In genomic region chr9:83925688-83926041, GRCm38 (mm10) we compare ENCODE assay signal across 8 mouse cellular contexts. TPM values are rescaled to one million over a fixed set of nuclear protein-coding genes. Genes with fewer than 3 reads are reported as not detected.
DNase-seq lines count a peak whose midpoint lies in the region; ATAC-seq lines count a peak whose summit lies in the region.

No protein-coding gene starts in this region.

- H3K4me1 ChIP-seq in limb, embryonic 12.5 days (replicated peaks): peaks cover 5% of the 10 kb centered on the region
- peaks cover 9% of the 10 kb centered on the region for H3K4me1 ChIP-seq in stomach, embryonic 16.5 days (ENCODE audit: control insufficient read depth, insufficient read depth, low read length)

- H3K9ac ChIP-seq in limb, embryonic 12.5 days (replicated peaks): peak overlapping the region; percentile 71; the same call in 1 of the 2 replicates
- peak overlapping the region; percentile 84 for H3K9ac ChIP-seq in stomach, embryonic 16.5 days (ENCODE audit: low read length)

- WGBS in limb, embryonic 12.5 days: 66% methylated on average over 4 of the region's 4 CpGs
- WGBS in stomach, embryonic 16.5 days: 57% methylated on average over 4 of the region's 4 CpGs

- no peaks in the 10 kb centered on the region for H3K9me3 ChIP-seq in limb, embryonic 12.5 days
- no peaks in the 10 kb centered on the region for H3K9me3 ChIP-seq in stomach, embryonic 16.5 days (replicated peaks; ENCODE audit: control insufficient read depth, low read length)

- no peak for ATAC-seq in limb, embryonic 12.5 days (ENCODE audit: insufficient number of reproducible peaks, insufficient read depth, low FRiP score, low TSS enrichment, low read depth)
- no peak for ATAC-seq in stomach, embryonic 16.5 days (ENCODE audit: insufficient read depth, low FRiP score)

- H3K27ac ChIP-seq in limb, embryonic 12.5 days: no peak overlapping the region
- no peak overlapping the region for H3K27ac ChIP-seq in stomach, embryonic 16.5 days (ENCODE audit: low read length)

- H3K4me2 ChIP-seq in limb, embryonic 12.5 days: peak overlapping the region; percentile 68
- H3K4me2 ChIP-seq in stomach, embryonic 16.5 days (ENCODE audit: low read depth, low read length): peak overlapping the region; percentile 81

- no peaks in the 10 kb centered on the region for H3K27me3 ChIP-seq in limb, embryonic 12.5 days
- no peaks in the 10 kb centered on the region for H3K27me3 ChIP-seq in stomach, embryonic 16.5 days (ENCODE audit: control insufficient read depth, insufficient read depth, low read length)

- peak overlapping the region; percentile 67 for H3K4me3 ChIP-seq in limb, embryonic 12.5 days (replicated peaks)
- H3K4me3 ChIP-seq in stomach, embryonic 16.5 days (replicated peaks; ENCODE audit: low read length): peak overlapping the region; percentile 86

- DNase-seq in adrenal gland, postnatal 10 days: peak; percentile 50
- DNase-seq in adrenal gland, postnatal 14 days: no peak
- peak; percentile 11 for DNase-seq in right cerebral cortex, postnatal 25 days
- no peak for DNase-seq in right cerebral cortex, adult 18-20 months
- DNase-seq in thymus, postnatal 4 days: no peak
- DNase-seq in frontal cortex, postnatal 14 days (ENCODE audit: low spot score in 2 of 2): no peak

- no peaks in the 10 kb centered on the region for H3K36me3 ChIP-seq in limb, embryonic 12.5 days
- no peaks in the 10 kb centered on the region for H3K36me3 ChIP-seq in stomach, embryonic 16.5 days (ENCODE audit: control insufficient read depth, insufficient read depth, low read length)

RNA-seq across cellular contexts. Expression of gene Bckdhb, which starts 0.7 kb away (rescaled TPM):
- 100 to 1,000 TPM; 208 to 221 TPM for total RNA-seq in adrenal gland, postnatal 10 days (2021)
- 193 and 200 TPM in 2 replicates for total RNA-seq in adrenal gland, postnatal 14 days (2021)
- polyA plus RNA-seq in limb, embryonic 12.5 days (2016; fragmentation: Nextera tagmentation; extraction: Ambion mirVana): 60.9 and 62.1 TPM in 2 replicates
- 47.5 and 48.1 TPM in 2 replicates for polyA plus RNA-seq in stomach, embryonic 16.5 days (2015; fragmentation: Nextera tagmentation; extraction: Ambion mirVana)

Comparison
In these comparisons a context has a peak if more than half of its experiments do, and no peak if none do; other contexts are left out.
1. DNase-seq: peak in adrenal gland, postnatal 10 days (single experiment) and right cerebral cortex, postnatal 25 days (single experiment); none in adrenal gland, postnatal 14 days (single experiment), right cerebral cortex, adult 18-20 months (single experiment), thymus, postnatal 4 days (single experiment) and frontal cortex, postnatal 14 days (0 of 2).